Mouse (Mus musculus) c-Kit-positive CD71-positive TER-119-negative erythroid progenitor cells, embryonic 14.5 days (primary cell): ENCODE data around the gene Cts3.
"Not testable (repeated sequence)": the region's sequence is repeated elsewhere in the genome, so short reads cannot be mapped to it uniquely, and the experiment has no call there.

Source experiments
- DNase-seq: peaks from one replicate; pipeline ENCODE4 v3.0.0-alpha.2; 2013; ENCODE audit warnings: low read depth

Gene Cts3

DNA sequence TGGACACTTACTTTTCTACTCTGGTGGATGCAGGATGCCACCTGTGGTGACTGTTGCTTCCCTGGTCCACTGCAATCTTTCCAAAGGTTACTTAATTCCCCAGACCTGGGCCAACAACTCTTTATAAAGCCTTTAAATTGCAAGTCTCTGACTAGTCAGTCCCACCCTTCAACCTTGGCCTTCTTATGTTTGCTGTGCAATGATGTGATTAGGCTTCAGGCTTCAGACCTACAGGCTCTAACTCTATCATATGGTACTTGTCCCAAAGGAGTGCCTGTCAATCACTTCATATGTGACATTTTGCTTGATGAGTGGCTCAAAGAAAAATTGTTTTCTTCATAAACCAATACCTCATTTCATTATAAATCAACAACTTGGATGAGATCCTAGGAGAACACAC lies at the start of gene Cts3:
TSS of gene Cts3 (minus strand) at position 101 of the 400 bp plus-strand sequence.
- no peak for DNase-seq

DNA sequence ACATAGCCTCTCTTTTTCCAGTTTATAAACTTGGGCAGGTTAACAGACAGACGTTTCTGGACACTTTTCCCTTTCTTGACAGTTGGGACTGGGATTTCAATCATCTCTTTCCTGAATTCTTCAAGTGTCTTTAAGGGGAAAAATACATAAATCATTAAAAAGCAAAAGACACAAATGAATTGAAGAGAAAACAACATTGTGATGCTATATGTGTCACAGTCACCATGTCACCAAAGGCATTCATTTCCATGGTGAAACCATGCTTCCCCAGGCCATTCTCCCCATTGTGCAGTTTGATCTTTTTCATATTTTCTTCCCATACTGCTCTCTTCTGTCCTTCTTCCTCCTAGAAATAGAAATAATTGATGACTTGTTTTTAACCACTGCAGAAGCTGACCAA lies 1.9 kb downstream of the Cts3 start, which contains the start of gene Gm49352:
TSS of gene Gm49352 (minus strand) at position 101 of the 400 bp plus-strand sequence.
- DNase-seq: not testable (repeated sequence)

DNA sequence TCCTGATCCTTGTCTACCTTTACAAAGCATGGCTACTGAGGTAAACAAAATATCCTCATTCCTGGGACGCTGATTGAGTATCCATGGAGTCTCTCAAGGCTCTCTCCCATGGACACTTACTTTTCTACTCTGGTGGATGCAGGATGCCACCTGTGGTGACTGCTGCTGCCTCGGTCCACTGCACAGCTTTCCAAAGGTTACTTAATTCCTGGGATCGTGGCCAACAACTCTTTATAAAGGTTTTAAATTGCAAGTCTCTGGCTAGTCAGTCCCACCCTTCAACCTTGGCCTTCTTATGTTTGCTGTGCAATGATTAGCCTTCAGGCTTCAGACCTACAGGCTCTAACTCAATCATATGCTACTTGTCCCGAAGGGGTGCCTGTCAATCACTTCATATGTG lies 28.3 kb downstream of the Cts3 start, which contains the start of gene Ctsm:
TSS of gene Ctsm (minus strand) at position 209 of the 400 bp plus-strand sequence.
- DNase-seq: no peak
